Mouse (Mus musculus) erythroblast, adult 5-6 weeks (primary cell): ENCODE data around the gene Rnf123. TPM values are rescaled to one million over a fixed set of nuclear protein-coding genes. Genes with fewer than 3 reads are reported as not detected.

ENCODE experiments used
- ATAC-seq: replicated peaks from 2 replicates; pipeline ENCODE4 v1.8.0; 2016; ENCODE audit warnings: moderate number of reproducible peaks, mild to moderate bottlenecking, moderate TSS enrichment, inconsistent platforms; ENCODE audit not compliant: poor library complexity, low FRiP score, severe bottlenecking
- total RNA-seq, 2 experiments: library from RNA; stranded (forward) in 1 of 2; stranded (reverse) in 1 of 2; fragments of 150-400 nt in 1 of 2; fragments of 200-764, 138-1000 nt in 1 of 2; gene quantifications; 2 replicates each; pipeline versions ENCODE4 v1.2.3 to v1.2.4; 2015 to 2017; ENCODE audit warnings: low replicate concordance in 2 of 2

The Rnf123 gene
- total RNA-seq, 2 experiments from 2014 or later: 626 to 734 TPM

DNA sequence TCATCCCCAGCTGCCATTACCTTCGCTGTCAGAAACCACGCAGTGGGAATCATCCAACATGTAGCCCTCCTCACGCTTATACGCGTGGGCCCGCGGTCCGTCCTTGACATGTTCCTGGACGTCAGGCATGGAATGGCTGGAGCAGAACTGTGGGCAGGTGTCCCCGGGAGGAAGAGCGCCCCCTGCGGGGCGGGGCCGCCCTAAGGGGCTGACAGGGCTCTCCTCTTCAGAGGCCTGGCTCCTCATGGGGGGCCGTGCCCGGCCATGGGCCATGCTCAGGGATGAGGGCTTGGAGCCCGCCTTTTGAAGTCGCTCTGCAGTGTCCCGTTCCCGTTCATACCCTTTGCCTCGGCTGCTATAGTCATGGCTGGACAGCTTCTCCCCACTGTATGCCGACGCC is 22.9 kb upstream of the Rnf123 start:
- no peak for ATAC-seq

GRCm38 (mm10) chr9:108105549-108105863 is 22.4 kb upstream of the Rnf123 start:
- ATAC-seq: no peak

DNA sequence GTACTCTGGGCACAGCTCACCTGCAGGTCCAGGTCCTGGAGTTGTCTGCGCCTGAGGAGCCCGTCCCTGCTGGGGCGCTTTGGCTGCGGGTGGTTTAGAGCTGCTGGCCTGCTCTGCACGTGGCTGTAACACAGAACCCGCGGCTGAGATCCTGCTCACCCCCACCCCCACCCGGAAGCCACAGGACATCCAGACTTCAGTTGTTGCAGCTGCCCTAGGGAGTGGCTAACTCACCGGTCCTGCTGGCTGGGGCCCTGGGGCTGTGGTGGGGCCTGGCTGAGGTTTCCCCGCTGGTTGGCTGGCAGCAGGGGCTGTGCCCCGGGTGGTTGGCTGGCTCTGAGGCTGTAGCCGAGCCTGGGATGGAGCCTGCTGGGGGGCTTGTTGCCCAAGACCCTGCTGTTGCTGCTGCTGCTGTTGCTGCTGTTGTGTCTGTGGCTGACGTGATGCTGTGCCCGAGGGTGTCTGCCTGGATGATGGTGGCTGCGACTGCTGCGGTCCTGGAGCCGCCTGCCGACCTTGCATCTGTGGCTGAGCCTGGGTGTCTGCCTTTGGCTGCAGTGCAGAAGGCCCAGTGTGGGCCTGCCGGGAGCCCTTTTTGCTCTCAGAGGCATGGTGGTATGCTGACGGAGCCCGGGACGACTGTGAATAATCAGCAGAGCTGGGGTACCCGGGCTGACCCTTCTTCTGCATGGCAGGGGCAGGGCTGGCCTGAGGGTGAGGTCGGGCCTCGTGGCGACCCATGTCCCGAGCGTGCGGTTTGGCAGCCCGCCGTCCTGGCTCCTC is 21.8 kb upstream of the Rnf123 start:
- peak; percentile 31; the same call in 1 of the 2 replicates for ATAC-seq

DNA sequence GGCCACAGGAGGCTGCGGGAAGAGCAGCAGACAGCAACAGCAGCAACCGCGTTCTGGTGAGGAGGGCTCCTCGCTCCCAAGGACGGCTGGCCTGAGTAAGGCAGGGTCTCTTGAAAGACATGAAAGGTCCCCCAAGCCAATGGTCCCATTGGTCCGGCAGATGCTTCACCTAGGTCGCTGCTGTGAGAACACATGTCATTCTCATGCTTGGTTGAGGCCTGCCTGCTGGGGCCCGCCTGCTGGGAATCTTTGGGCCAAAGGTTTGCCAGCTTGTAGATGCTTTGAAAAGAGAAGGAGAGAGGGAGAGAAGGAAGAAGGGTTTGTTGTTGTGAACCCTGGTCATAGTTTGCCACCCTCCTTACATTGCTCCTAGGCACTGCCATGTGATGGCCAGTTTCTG is 16.5 kb upstream of the Rnf123 start:
- ATAC-seq: no peak

- peak; percentile 36 for ATAC-seq
Observed at GRCm38 (mm10) chr9:108095949-108096712, 13.0 kb upstream of the Rnf123 start.

DNA sequence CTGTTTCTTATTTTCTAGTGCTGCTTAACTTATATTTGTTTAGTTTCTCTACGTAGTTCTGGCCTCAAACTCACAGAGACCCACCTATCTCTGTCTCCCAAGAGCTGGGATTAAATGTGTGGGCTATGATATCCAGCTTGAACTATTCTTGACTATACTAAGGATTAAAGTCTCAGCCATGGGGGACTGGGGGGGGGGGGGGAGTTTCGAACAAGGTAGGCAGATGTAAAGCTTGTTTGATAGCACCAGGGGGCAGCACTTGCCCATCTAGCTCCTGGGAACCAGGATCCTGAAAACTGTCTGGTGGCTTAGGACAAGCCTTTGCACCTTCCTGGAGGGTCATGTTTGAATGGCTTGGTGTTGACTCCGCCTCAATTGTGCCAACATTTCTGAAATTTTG is 12.4 kb upstream of the Rnf123 start:
- peak; percentile 48 for ATAC-seq

- peak; percentile 72 for ATAC-seq
Observed at GRCm38 (mm10) chr9:108094998-108095411, 11.9 kb upstream of the Rnf123 start.

- ATAC-seq: peak; percentile 65
Observed at GRCm38 (mm10) chr9:108094184-108094941, 11.2 kb upstream of the Rnf123 start, which contains the start of gene Apeh. Gene Apeh (minus strand): TSS chr9:108094606.

DNA sequence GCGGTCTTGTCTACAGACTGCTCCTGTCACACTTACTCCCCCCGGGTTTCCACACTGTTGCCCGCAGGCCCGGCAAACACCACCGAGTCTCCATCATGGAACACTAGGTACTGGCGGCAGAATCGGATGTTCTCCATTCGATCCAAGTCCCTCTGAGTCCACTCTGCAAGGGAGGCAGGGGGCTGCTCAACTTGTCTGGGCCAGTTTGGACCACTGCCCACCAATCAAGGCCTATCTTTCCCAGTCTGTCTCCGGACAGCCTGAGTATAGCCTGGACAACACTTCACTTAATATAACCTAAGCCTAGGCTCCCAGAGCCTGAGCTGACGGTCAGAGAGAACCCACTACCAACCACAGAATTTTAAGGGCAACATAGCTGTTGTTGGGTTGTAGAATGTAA is 10.4 kb upstream of the Rnf123 start:
- no peak for ATAC-seq

- no peak for ATAC-seq
Observed at GRCm38 (mm10) chr9:108090611-108091120, 7.5 kb upstream of the Rnf123 start.

- ATAC-seq: no peak
Observed at GRCm38 (mm10) chr9:108085261-108085660, 2.1 kb upstream of the Rnf123 start.

- ATAC-seq: peak; percentile 12
Observed at GRCm38 (mm10) chr9:108083561-108083960, 415 bp upstream of the Rnf123 start.

DNA sequence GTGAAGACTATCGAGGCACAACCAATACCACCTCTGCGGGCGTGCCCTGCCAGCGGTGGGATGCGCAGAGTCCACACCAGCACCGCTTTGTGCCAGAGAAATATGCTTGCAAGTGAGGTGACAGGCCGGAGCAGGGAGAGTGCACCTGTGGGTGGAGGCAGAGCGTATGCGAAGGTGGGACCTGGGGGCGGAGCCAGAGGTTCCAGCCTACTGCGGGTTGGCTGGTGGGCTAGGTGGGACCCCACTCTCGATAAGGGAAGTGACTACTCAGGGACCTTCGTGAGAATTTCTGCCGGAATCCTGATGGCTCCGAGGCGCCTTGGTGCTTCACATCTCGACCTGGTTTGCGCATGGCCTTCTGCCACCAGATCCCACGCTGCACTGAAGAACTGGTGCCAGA is 597 bp downstream of the Rnf123 start:
- peak; percentile 12; the same call in 1 of the 2 replicates for ATAC-seq

- peak; percentile 68 for ATAC-seq
Observed at GRCm38 (mm10) chr9:108080168-108080567, 3.0 kb downstream of the Rnf123 start, which contains the start of gene Mst1. Gene Mst1 (plus strand): TSS chr9:108080436.

DNA sequence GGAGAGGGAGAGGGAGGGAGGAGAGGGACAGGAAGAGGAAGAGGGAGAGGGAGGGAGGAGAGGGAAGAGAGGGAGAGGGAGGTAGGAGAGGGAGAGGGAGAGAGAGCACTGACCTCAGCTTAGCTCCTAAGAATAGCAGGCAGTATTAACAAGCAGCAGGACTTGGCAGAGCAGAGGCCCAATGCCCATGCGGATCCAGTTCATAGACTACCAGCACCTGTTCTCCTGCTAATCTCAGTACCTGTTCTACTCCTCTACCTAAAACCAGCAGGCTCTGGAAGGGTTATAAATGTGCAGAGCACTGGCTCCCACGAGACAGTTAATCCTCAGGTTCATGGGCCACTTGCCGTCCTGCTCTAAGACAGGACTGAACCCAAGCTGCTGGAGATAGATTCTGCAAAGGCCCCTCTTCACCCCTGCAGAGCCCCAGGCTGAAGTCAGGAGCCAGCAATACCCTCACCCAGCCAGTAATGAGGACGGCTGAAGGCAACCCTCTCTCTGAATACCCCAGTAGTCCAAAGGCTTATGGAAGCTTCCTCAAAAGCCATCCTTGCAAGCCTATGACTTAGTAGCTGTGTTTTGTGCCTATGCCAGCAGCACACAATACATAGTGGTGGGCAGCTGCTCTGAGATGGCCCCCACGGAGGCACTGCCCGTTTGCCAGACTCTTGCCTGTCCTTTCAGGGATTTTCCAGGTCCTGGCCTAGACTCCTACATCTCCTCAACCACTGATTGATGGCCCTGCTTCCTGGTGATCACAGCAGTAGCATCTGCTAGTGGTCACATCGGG is 9.8 kb downstream of the Rnf123 start:
- ATAC-seq: no peak

- no peak for ATAC-seq
Observed at GRCm38 (mm10) chr9:108072481-108072924, 10.6 kb downstream of the Rnf123 start.

DNA sequence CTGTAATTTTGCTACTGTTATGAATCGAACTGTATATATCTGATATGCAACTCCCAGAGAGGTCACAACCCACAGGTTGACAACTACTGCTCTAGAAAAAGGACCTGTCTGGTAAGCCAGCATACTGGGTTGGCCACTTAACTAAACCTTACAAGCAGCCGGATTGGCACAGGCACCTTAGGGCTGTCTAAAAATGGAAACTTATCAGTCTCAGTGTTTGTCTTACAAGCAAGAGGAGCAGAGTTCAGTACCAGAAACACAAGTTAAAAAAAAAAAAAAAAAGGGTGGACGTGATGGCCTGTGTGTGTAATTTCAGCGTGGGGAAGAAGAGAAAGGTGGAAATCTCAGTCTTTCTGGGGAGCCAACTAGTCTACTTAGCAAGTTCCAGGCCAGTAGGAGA is 11.3 kb downstream of the Rnf123 start:
- no peak for ATAC-seq

DNA sequence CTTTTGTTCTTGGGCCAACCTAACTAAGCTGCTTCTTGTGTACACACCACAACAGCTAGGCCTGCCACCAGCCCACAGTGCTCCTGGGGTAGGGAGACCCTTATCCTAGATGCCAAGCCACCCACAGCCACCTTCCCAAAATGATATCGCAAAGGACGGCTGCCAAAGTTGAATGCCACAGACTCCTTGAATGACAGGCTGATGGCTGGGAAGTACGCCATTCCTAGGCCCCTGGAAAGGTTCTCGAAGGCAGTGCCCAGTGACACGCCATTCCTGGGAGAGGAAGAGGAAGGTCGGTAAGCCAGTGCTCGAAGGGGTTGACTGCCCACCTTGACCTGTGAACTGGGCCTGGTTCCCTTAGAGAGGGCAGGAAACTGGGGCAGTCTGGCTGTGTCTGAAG is 13.6 kb downstream of the Rnf123 start:
- ATAC-seq: no peak

GRCm38 (mm10) chr9:108069007-108069406 is 14.1 kb downstream of the Rnf123 start:
- ATAC-seq: no peak
